Mouse (Mus musculus) left cerebral cortex, postnatal 14 days (tissue): ENCODE measurements around the gene Tas2r138. TPM values are rescaled to one million over a fixed set of nuclear protein-coding genes. Genes with fewer than 3 reads are reported as not detected.
"Not testable (repeated sequence)": the region's sequence is repeated elsewhere in the genome, so short reads cannot be mapped to it uniquely, and the experiment has no call there.

Experiments used
- DNase-seq, 2 experiments: peaks; one replicate each; pipeline ENCODE4 v3.0.0; 2021 to 2022; ENCODE audit warnings: low spot score in 2 of 2, mixed read lengths in 1 of 2
- intact Hi-C: fragments of 180-260 bp; cut with DNase I; formaldehyde crosslinking; loops from one replicate; pipeline ENCODE4 v1.15.1; 2025
- long read RNA-seq, 2 experiments: library from polyadenylated mRNA; stranded (forward); transcript quantifications; one replicate each; pipeline ENCODE4 v2.0.0; 2021
- total RNA-seq, 2 experiments: library from RNA; stranded (reverse); gene quantifications; 2 replicates each; pipeline ENCODE4 v1.2.3; 2021

The Tas2r138 gene
- total RNA-seq, result not detected
- long read RNA-seq, experiment 1, result 0 reads
- long read RNA-seq, experiment 2, result 0 reads

GRCm38 (mm10) chr6:40613260-40613852 is at the start of gene Tas2r138:
Gene Tas2r138, minus strand, starts transcription at chr6:40613310.
- intact Hi-C loops, result loop anchor here (10.0 kb wide), 1 partner anchor 231 kb away; no protein-coding TSS in a partner anchor

GRCm38 (mm10) chr6:40660930-40661329 is 47.8 kb upstream of the Tas2r138 start:
- DNase-seq, result no peak
- intact Hi-C loops, result no loop called here

More at GRCm38 (mm10) chr6:40613260-40613852, at the start of gene Tas2r138:
- no peak for DNase-seq

GRCm38 (mm10) chr6:40650953-40651352 is 37.8 kb upstream of the Tas2r138 start:
- intact Hi-C loops, result no loop called here
- DNase-seq, result no peak

- intact Hi-C loops, result no loop called here
- no peak for DNase-seq
Measured at GRCm38 (mm10) chr6:40645701-40646100, 32.6 kb upstream of the Tas2r138 start.

GRCm38 (mm10) chr6:40640710-40641538 is 27.8 kb upstream of the Tas2r138 start:
- no peak for DNase-seq
- intact Hi-C loops, result no loop called here

GRCm38 (mm10) chr6:40637755-40638154 is 24.6 kb upstream of the Tas2r138 start:
- intact Hi-C loops, result no loop called here
- DNase-seq, result no peak

GRCm38 (mm10) chr6:40635559-40635958 is 22.4 kb upstream of the Tas2r138 start:
- intact Hi-C loops, result no loop called here
- no peak for DNase-seq

GRCm38 (mm10) chr6:40634640-40635071 is 21.5 kb upstream of the Tas2r138 start:
- intact Hi-C loops, result no loop called here

GRCm38 (mm10) chr6:40628406-40629000 is 15.4 kb upstream of the Tas2r138 start, which contains the start of gene Mgam:
Gene Mgam, plus strand, starts transcription at chr6:40628831.
- no peak for DNase-seq
- intact Hi-C loops, result no loop called here

More at GRCm38 (mm10) chr6:40634640-40635071, 21.5 kb upstream of the Tas2r138 start:
- DNase-seq, result no peak

- intact Hi-C loops, result no loop called here
Measured at GRCm38 (mm10) chr6:40626111-40626510, 13.0 kb upstream of the Tas2r138 start.

GRCm38 (mm10) chr6:40617965-40618364 is 4.9 kb upstream of the Tas2r138 start:
- DNase-seq, result peak; percentile 58 to 81
- intact Hi-C loops, result loop anchor here (1.0 to 10.0 kb wide), 2 partner anchors 71 to 227 kb away; no protein-coding TSS in a partner anchor

More at GRCm38 (mm10) chr6:40626111-40626510, 13.0 kb upstream of the Tas2r138 start:
- DNase-seq, result no peak

- intact Hi-C loops, result loop anchor here (10.0 kb wide), 1 partner anchor 235 kb away; no protein-coding TSS in a partner anchor
- DNase-seq, result peak; percentile 21 to 55
Measured at GRCm38 (mm10) chr6:40610244-40610643, 2.9 kb downstream of the Tas2r138 start.

- intact Hi-C loops, result no loop called here
- DNase-seq, result peak; percentile 81 to 91
Measured at GRCm38 (mm10) chr6:40607431-40607830, 5.7 kb downstream of the Tas2r138 start.

GRCm38 (mm10) chr6:40598546-40598945 is 14.6 kb downstream of the Tas2r138 start:
- intact Hi-C loops, DNase-seq: not testable (repeated sequence)

GRCm38 (mm10) chr6:40594804-40595550 is 18.1 kb downstream of the Tas2r138 start:
- intact Hi-C loops, result no loop called here
- no peak for DNase-seq

GRCm38 (mm10) chr6:40588346-40588745 is 24.8 kb downstream of the Tas2r138 start:
- DNase-seq, result no peak
- intact Hi-C loops, result no loop called here

- intact Hi-C loops, result no loop called here
- DNase-seq, result no peak
Measured at GRCm38 (mm10) chr6:40585645-40586044, 27.5 kb downstream of the Tas2r138 start, which contains the start of gene Clec5a. Gene Clec5a, minus strand, starts transcription at chr6:40585821.

GRCm38 (mm10) chr6:40584336-40584735 is 28.8 kb downstream of the Tas2r138 start:
- no peak for DNase-seq
- intact Hi-C loops, result no loop called here

- intact Hi-C loops, result no loop called here
Measured at GRCm38 (mm10) chr6:40576305-40576704, 36.8 kb downstream of the Tas2r138 start.

More at GRCm38 (mm10) chr6:40576305-40576704, 36.8 kb downstream of the Tas2r138 start:
- DNase-seq, result no peak
